Mouse (Mus musculus): ENCODE results near the gene Gpr183.

Gpr183 gene

DNA sequence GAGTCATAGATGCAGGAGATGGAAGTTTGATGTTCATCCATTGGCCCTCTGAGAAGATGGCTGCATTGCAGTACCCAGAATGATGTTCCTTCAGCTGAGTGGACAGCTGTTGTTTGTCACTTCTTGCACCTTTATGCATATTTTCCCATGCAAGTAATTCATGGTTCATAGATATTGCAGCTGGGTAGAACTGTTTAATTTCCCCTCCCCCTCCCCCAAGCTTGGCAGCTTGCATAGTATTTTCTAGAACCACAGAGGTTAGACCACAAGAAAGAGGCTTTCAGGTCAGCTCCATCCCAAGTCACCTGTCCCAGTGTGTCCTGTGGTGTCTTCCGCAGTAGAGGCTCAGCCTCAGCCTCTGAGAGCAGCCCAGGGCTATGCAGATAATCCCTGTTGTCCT is 5.4 kb upstream of the Gpr183 start:
- peaks cover 4% of the 10 kb centered on the region for H3K36me3 ChIP-seq (ENCODE audit: control insufficient read depth, insufficient read depth, low read length, poor library complexity, severe bottlenecking)
- H3K27me3 ChIP-seq (ENCODE audit: control insufficient read depth, insufficient read depth, low read length, poor library complexity, severe bottlenecking) = no peaks in the 10 kb centered on the region
- peak; percentile 35 for DNase-seq (ENCODE audit: low read depth, low spot score)

GRCm38 (mm10) chr14:121967095-121967494 is 2.1 kb upstream of the Gpr183 start:
- no peaks in the 10 kb centered on the region for H3K27me3 ChIP-seq (ENCODE audit: control insufficient read depth, insufficient read depth, low read length, poor library complexity, severe bottlenecking)
- no peak for DNase-seq (ENCODE audit: low read depth, low spot score)
- peaks cover 2% of the 10 kb centered on the region for H3K36me3 ChIP-seq (ENCODE audit: control insufficient read depth, insufficient read depth, low read length, poor library complexity, severe bottlenecking)

- DNase-seq (ENCODE audit: low read depth, low spot score) = peak; percentile 38
- H3K27me3 ChIP-seq (ENCODE audit: control insufficient read depth, insufficient read depth, low read length, poor library complexity, severe bottlenecking) = no peaks in the 10 kb centered on the region
- peaks cover 5% of the 10 kb centered on the region for H3K36me3 ChIP-seq (ENCODE audit: control insufficient read depth, insufficient read depth, low read length, poor library complexity, severe bottlenecking)
Measured at GRCm38 (mm10) chr14:121965461-121965860, 466 bp upstream of the Gpr183 start.

GRCm38 (mm10) chr14:121963942-121964335 is 1.1 kb downstream of the Gpr183 start:
- DNase-seq (ENCODE audit: low read depth, low spot score) = peak; percentile 48
- no peaks in the 10 kb centered on the region for H3K27me3 ChIP-seq (ENCODE audit: control insufficient read depth, insufficient read depth, low read length, poor library complexity, severe bottlenecking)

GRCm38 (mm10) chr14:121963251-121963941 is 1.6 kb downstream of the Gpr183 start:
- peak; percentile 57 for DNase-seq (ENCODE audit: low read depth, low spot score)
- H3K27me3 ChIP-seq (ENCODE audit: control insufficient read depth, insufficient read depth, low read length, poor library complexity, severe bottlenecking) = no peaks in the 10 kb centered on the region
- peaks cover 5% of the 10 kb centered on the region for H3K36me3 ChIP-seq (ENCODE audit: control insufficient read depth, insufficient read depth, low read length, poor library complexity, severe bottlenecking)

More at GRCm38 (mm10) chr14:121963942-121964335, 1.1 kb downstream of the Gpr183 start:
- peaks cover 5% of the 10 kb centered on the region for H3K36me3 ChIP-seq (ENCODE audit: control insufficient read depth, insufficient read depth, low read length, poor library complexity, severe bottlenecking)

GRCm38 (mm10) chr14:121962128-121962890 is 2.7 kb downstream of the Gpr183 start:
- Histone ChIP-seq H3K27me3 (ENCODE audit: control insufficient read depth, insufficient read depth, low read length, poor library complexity, severe bottlenecking) (no peaks in the 10 kb centered on the region), H3K36me3 (ENCODE audit: control insufficient read depth, insufficient read depth, low read length, poor library complexity, severe bottlenecking) (peaks cover 7% of the 10 kb centered on the region)
- peak; percentile 38 for DNase-seq (ENCODE audit: low read depth, low spot score)

DNA sequence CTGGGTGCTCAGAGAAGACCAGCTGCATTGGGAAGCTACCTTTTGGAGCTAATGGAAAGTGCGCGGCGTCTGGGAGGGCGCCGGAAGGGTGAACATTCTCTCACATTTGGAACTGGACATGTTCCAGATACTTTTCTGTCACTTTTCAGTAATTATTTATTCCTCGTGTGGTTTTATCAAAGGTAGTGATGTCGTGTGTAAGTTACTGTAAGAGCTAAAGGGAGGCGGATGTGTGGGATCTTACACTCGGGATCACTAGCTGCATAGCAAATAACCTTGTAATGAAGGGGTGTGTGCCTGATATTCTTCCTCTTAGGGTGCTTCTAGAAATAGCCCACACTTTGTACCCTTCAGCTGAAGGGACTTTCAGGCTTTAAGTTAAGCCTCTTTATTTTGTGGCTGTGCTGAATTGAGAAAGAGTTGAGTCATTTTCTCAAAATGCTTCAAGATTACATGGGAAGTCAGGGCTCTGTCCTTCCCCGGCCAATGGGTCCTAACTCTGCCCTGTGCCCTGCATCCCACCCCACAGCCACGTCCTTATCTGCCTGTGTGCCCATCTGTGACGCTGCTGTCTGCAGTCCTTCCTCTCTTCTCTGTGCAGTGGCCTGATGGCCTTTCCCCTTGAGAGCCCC is 3.4 kb downstream of the Gpr183 start:
- Histone ChIP-seq H3K36me3 (ENCODE audit: control insufficient read depth, insufficient read depth, low read length, poor library complexity, severe bottlenecking) (peaks cover 7% of the 10 kb centered on the region), H3K27me3 (ENCODE audit: control insufficient read depth, insufficient read depth, low read length, poor library complexity, severe bottlenecking) (no peaks in the 10 kb centered on the region)
- DNase-seq (ENCODE audit: low read depth, low spot score) = peak; percentile 55

DNA sequence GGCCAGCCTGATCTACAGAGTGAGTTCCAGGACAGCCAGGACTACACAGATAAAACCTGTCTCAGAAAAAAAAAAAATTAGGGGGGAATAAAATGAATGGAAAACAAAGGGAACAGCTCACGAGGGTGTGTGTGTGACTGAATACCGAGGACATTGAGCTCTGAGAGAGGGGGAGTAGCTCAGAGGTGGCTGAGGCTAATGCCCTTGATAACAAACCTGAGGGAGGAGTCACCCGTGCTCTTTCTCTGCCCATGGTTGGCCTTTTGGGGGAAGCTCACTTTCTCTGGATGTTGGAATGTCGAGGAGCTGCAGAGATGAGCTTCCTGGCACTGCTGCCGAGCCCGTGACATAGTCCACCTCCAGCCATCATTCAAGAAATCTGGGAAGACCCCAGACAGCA is 4.0 kb downstream of the Gpr183 start:
- Histone ChIP-seq H3K36me3 (ENCODE audit: control insufficient read depth, insufficient read depth, low read length, poor library complexity, severe bottlenecking) (peaks cover 7% of the 10 kb centered on the region), H3K27me3 (ENCODE audit: control insufficient read depth, insufficient read depth, low read length, poor library complexity, severe bottlenecking) (no peaks in the 10 kb centered on the region)
- peak; percentile 32 for DNase-seq (ENCODE audit: low read depth, low spot score)

- DNase-seq (ENCODE audit: low read depth, low spot score) = peak; percentile 49
- Histone ChIP-seq H3K36me3 (ENCODE audit: control insufficient read depth, insufficient read depth, low read length, poor library complexity, severe bottlenecking) (peaks cover 7% of the 10 kb centered on the region), H3K27me3 (ENCODE audit: control insufficient read depth, insufficient read depth, low read length, poor library complexity, severe bottlenecking) (no peaks in the 10 kb centered on the region)
Measured at GRCm38 (mm10) chr14:121960531-121960930, 4.5 kb downstream of the Gpr183 start.

GRCm38 (mm10) chr14:121960031-121960430 is 5.0 kb downstream of the Gpr183 start:
- peak; percentile 20 for DNase-seq (ENCODE audit: low read depth, low spot score)
- Histone ChIP-seq H3K27me3 (ENCODE audit: control insufficient read depth, insufficient read depth, low read length, poor library complexity, severe bottlenecking) (no peaks in the 10 kb centered on the region), H3K36me3 (ENCODE audit: control insufficient read depth, insufficient read depth, low read length, poor library complexity, severe bottlenecking) (peaks cover 7% of the 10 kb centered on the region)

DNA sequence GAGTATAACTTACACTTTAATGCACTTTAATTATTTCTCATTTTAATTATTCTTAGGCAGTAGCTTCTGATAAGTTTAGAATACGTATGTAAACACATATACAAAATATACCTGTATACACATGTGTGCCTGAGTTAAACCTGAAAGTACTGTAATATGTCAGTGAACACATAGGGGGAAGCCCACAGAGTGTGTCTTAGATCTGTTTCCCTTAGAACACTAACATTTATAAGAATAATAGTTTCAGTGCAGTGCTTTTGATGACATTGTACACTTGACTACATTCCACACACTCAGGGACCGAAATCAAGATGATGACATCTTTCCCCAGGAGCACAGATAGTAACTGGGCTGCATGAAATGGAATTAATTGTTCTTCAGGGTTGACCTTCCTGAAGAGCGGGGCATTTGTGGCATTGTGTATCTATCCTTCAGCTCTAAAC is 5.4 kb downstream of the Gpr183 start:
- DNase-seq (ENCODE audit: low read depth, low spot score) = peak; percentile 40
- H3K36me3 ChIP-seq (ENCODE audit: control insufficient read depth, insufficient read depth, low read length, poor library complexity, severe bottlenecking) = peaks cover 10% of the 10 kb centered on the region
- H3K27me3 ChIP-seq (ENCODE audit: control insufficient read depth, insufficient read depth, low read length, poor library complexity, severe bottlenecking) = no peaks in the 10 kb centered on the region

DNA sequence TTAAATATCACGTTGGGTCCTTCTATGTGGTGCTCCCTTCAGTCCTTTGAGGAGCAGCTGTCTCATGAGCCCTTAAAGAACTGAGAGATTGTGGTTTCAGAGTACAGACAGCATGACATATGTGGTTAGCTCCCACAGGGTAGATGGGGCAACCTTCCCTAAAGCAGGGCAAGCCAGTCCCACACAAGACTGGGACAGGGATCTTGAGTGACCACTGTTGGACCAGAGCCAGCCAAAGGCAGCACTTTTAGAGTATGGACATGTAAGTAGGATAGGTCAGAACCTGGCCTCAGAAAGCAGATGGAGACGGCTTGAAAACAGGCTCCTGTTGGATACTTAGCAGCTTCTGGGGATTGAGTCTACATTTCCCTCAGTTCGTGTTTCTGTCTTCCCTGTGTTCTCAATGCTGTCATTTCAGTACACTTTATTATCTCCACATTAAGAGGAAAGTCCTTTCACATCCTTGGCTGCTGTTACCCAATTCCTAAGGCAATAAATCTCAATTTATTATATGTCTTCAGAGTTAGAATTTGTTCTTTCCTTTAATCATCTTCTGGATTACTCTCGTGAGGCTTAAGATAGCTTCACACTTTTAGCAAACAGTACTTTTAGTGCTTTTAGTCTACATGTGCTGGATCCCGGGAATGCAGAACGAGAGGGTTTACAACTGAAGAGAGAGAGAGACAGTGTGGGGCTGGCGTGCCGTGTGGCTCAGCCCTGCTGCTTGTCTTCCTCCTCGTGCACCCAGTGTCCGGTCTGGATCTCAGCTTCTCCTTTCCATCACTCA is 6.1 kb downstream of the Gpr183 start:
- peak; percentile 37 for DNase-seq (ENCODE audit: low read depth, low spot score)
- Histone ChIP-seq H3K27me3 (ENCODE audit: control insufficient read depth, insufficient read depth, low read length, poor library complexity, severe bottlenecking) (no peaks in the 10 kb centered on the region), H3K36me3 (ENCODE audit: control insufficient read depth, insufficient read depth, low read length, poor library complexity, severe bottlenecking) (peaks cover 14% of the 10 kb centered on the region)

DNA sequence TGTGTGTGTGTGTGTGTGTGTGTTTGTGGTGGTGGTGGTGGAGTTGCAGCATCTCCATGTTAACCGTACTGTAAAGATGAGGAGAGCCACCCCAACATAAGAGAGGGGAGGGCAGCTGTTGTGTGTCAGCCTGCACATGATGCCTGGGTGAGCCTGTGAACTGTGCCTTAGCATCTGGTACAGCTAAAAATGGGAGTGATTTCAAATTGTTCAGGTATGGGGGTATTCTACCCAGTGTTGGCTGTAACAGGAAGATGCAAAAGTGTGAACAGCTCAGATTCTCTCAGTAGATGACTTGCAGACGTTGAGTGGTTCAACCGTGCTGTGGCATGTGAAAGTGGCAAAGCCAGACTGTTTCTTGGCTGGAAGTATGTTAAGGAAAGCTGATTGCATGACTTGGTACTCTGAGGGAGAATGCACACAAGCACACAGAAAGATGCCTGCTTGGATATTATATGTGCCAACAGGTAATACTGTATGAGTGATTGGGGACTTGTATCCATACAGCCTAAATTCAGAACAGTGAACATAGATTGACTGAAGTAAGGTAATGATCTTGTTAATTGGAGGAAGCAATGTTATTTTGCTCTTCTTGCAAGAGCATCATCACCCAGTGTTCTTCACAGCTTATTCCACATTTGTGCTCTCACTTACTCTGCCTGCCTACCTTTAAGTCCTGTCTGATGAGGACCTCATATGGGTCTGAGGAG is 6.8 kb downstream of the Gpr183 start:
- H3K36me3 ChIP-seq (ENCODE audit: control insufficient read depth, insufficient read depth, low read length, poor library complexity, severe bottlenecking) = peaks cover 16% of the 10 kb centered on the region
- H3K27me3 ChIP-seq (ENCODE audit: control insufficient read depth, insufficient read depth, low read length, poor library complexity, severe bottlenecking) = no peaks in the 10 kb centered on the region
- peak; percentile 40 for DNase-seq (ENCODE audit: low read depth, low spot score)
